Mouse (Mus musculus): ENCODE results near the gene Lingo2.
"Not testable (repeated sequence)": the region's sequence is repeated elsewhere in the genome, so short reads cannot be mapped to it uniquely, and the experiment has no call there.

Lingo2 gene

GRCm38 (mm10) chr4:35823322-35823870 lies 1128.2 kb downstream of the Lingo2 start:
- DNase-seq: no peak

- DNase-seq: no peak
Measured at GRCm38 (mm10) chr4:35820701-35821100, 1130.8 kb downstream of the Lingo2 start.

GRCm38 (mm10) chr4:35814698-35815097 lies 1136.8 kb downstream of the Lingo2 start:
- no peak for DNase-seq

GRCm38 (mm10) chr4:35807497-35808210 lies 1143.9 kb downstream of the Lingo2 start:
- DNase-seq: no peak

GRCm38 (mm10) chr4:35806881-35807464 lies 1144.6 kb downstream of the Lingo2 start:
- no peak for DNase-seq

- no peak for DNase-seq
Measured at GRCm38 (mm10) chr4:35784255-35784921, 1167.2 kb downstream of the Lingo2 start.

- no peak for DNase-seq
Measured at GRCm38 (mm10) chr4:35770810-35771209, 1180.7 kb downstream of the Lingo2 start.

GRCm38 (mm10) chr4:35766905-35767304 lies 1184.6 kb downstream of the Lingo2 start:
- no peak for DNase-seq

- DNase-seq: no peak
Measured at GRCm38 (mm10) chr4:35761181-35761580, 1190.4 kb downstream of the Lingo2 start.

GRCm38 (mm10) chr4:35752121-35752860 lies 1199.3 kb downstream of the Lingo2 start:
- no peak for DNase-seq

- DNase-seq: no peak
Measured at GRCm38 (mm10) chr4:35746693-35747092, 1204.9 kb downstream of the Lingo2 start.

GRCm38 (mm10) chr4:35724774-35725173 lies 1226.8 kb downstream of the Lingo2 start:
- DNase-seq: no peak

GRCm38 (mm10) chr4:35704126-35704525 lies 1247.4 kb downstream of the Lingo2 start:
- DNase-seq: no peak

GRCm38 (mm10) chr4:35702661-35703060 lies 1248.9 kb downstream of the Lingo2 start:
- no peak for DNase-seq

GRCm38 (mm10) chr4:35695137-35695522 lies 1256.4 kb downstream of the Lingo2 start:
- DNase-seq: no peak

- no peak for DNase-seq
Measured at GRCm38 (mm10) chr4:35694360-35695136, 1257.0 kb downstream of the Lingo2 start.

GRCm38 (mm10) chr4:35690521-35690920 lies 1261.0 kb downstream of the Lingo2 start:
- DNase-seq: no peak

- not testable (repeated sequence) for DNase-seq
Measured at GRCm38 (mm10) chr4:35688498-35689240, 1262.9 kb downstream of the Lingo2 start.

All from lung, postnatal 10 days (tissue).